Mouse (Mus musculus) kidney, adult 2 months (tissue): ENCODE data around the gene Wdr13.

Source experiments
- CTCF ChIP-seq: fragments of 200-500 bp; conservative IDR thresholded peaks from 2 replicates; pipeline ENCODE4 v1.5.1; 2011; ENCODE audit warnings: low read depth, mild to moderate bottlenecking, control low read depth, low read length, moderate library complexity, mixed read lengths; ENCODE audit not compliant: insufficient read depth, insufficient read length
- POLR2A ChIP-seq: fragments of 200-500 bp; IDR thresholded peaks from one replicate; pipeline ENCODE4 v1.6.1; 2011; ENCODE audit warnings: low read depth, low read length, control low read depth

- TF ChIP-seq POLR2A (no peak), CTCF (no peak)
Measured at GRCm38 (mm10) chrX:8096787-8097242, 35.9 kb downstream of the Wdr13 start.
